10 mouse cellular contexts compared by ENCODE assay signal in genomic region chr15:101039651-101040050, GRCm38 (mm10). TPM values are rescaled to one million over a fixed set of nuclear protein-coding genes. Genes with fewer than 3 reads are reported as not detected.
DNase-seq lines count a peak whose midpoint lies in the region; ATAC-seq and TF ChIP-seq lines count a peak whose summit lies in the region.
"Had no signal": no experiment of that assay in that cellular context is flagged by ENCODE, and none has a peak within 500 bp of the region (broad histone marks: within the 10 kb centered on the region; RNA-seq: fewer than 3 reads in every experiment).

No protein-coding gene starts in this region.

- no peak for ATAC-seq in intestine, postnatal 0 days
- no peak for ATAC-seq in erythroid progenitor cell, adult 5-6 weeks (replicated peaks; ENCODE audit: low FRiP score, poor library complexity, severe bottlenecking)
- ATAC-seq: activated CD4-positive, CD25-positive, alpha-beta regulatory T cell, adult 4 months had no signal

- DNase-seq in kidney, adult 2 months: no peak
- DNase-seq in kidney, postnatal 25 days: no peak
- peak; percentile 33 for DNase-seq in thymus, postnatal 14 days
- no peak for DNase-seq in thymus, postnatal 0 days (ENCODE audit: low spot score)
- DNase-seq in frontal cortex, adult 2 months (ENCODE audit: extremely low spot score in 1 of 2, low spot score in 1 of 2): no peak

- no peaks in the 10 kb centered on the region for H3K9me3 ChIP-seq in intestine, postnatal 0 days (ENCODE audit: control insufficient read depth)

- TF ChIP-seq POLR2A in kidney, adult 2 months (IDR thresholded peaks at IDR 0.05; ENCODE audit: low read depth, low read length): no peak

- H3K36me3 ChIP-seq in kidney, adult 2 months (ENCODE audit: control insufficient read depth, insufficient read depth, low read length): no peaks in the 10 kb centered on the region
- H3K36me3 ChIP-seq in intestine, postnatal 0 days (ENCODE audit: control insufficient read depth, insufficient read depth): no peaks in the 10 kb centered on the region

- no peak overlapping the region for H3K27ac ChIP-seq in kidney, adult 2 months (ENCODE audit: insufficient read depth, low read depth, low read length)
- H3K27ac ChIP-seq in intestine, postnatal 0 days (ENCODE audit: low read depth, low read length): no peak overlapping the region

- no peak overlapping the region for H3K9ac ChIP-seq in intestine, postnatal 0 days (ENCODE audit: low read depth, low read length)

- WGBS in kidney, adult 2 months: 61% methylated on average over 17 of the region's 17 CpGs
- 54% methylated on average over 17 of the region's 17 CpGs for WGBS in intestine, postnatal 0 days

- TF ChIP-seq CTCF in kidney, adult 2 months (conservative IDR thresholded peaks at IDR 0.05; ENCODE audit: insufficient read depth, insufficient read length, low read depth, low read length): peak; percentile 47; the same call in 1 of the 2 replicates
- TF ChIP-seq CTCF in intestine, postnatal 0 days (IDR thresholded peaks at IDR 0.05; ENCODE audit: low read depth): peak; percentile 62

- no peaks in the 10 kb centered on the region for H3K4me1 ChIP-seq in kidney, adult 2 months (ENCODE audit: control insufficient read depth, insufficient read depth, low read length)
- no peaks in the 10 kb centered on the region for H3K4me1 ChIP-seq in intestine, postnatal 0 days (replicated peaks; ENCODE audit: control insufficient read depth, insufficient read depth, low read length)

- H3K4me2 ChIP-seq in intestine, postnatal 0 days (replicated peaks; ENCODE audit: low read depth): no peak overlapping the region

- H3K27me3 ChIP-seq in kidney, adult 2 months (replicated peaks; ENCODE audit: control insufficient read depth, insufficient read depth, low read length): no peaks in the 10 kb centered on the region
- peaks cover 43% of the 10 kb centered on the region for H3K27me3 ChIP-seq in intestine, postnatal 0 days (replicated peaks; ENCODE audit: control insufficient read depth, insufficient read depth, low read length)

- H3K4me3 ChIP-seq in kidney, adult 2 months (ENCODE audit: insufficient read depth, low read depth, low read length): no peak overlapping the region
- no peak overlapping the region for H3K4me3 ChIP-seq in intestine, postnatal 0 days (ENCODE audit: low read depth, low read length)
- H3K4me3 ChIP-seq: megakaryocyte, embryonic 14.5 days had no signal

RNA-seq across cellular contexts. Expression of gene Gm47841, which starts 7.5 kb away (rescaled TPM):
- polyA plus RNA-seq in kidney, adult 2 months (2012; rRNA removed): 0.23 TPM in 1 of 2 replicates, not detected in the other
- not detected in 2 replicates for polyA plus RNA-seq in thymus, postnatal 0 days (2015; fragmentation: Nextera tagmentation; extraction: Ambion mirVana)
- not detected in 2 replicates for polyA plus RNA-seq in intestine, postnatal 0 days (2015; fragmentation: Nextera tagmentation; extraction: Ambion mirVana)
- polyA plus RNA-seq in frontal cortex, adult 2 months (2012; rRNA removed): not detected in 2 replicates
- not detected in 2 replicates for total RNA-seq in erythroid progenitor cell, adult 5-6 weeks (2015; ENCODE audit: low replicate concordance)
- not detected in 2 replicates for total RNA-seq in erythroid progenitor cell, adult 5-6 weeks (2017; ENCODE audit: low replicate concordance)
- polyA plus RNA-seq: activated CD4-positive, CD25-positive, alpha-beta regulatory T cell, adult 4 months; gonadal fat pad, adult 2 months had no signal

RNA-seq across cellular contexts. Expression of gene Fignl2, which starts 38.7 kb away (rescaled TPM):
- polyA plus RNA-seq in kidney, adult 2 months (2012; rRNA removed): 8.6 and 9.6 TPM in 2 replicates
- 0.04 TPM in 2 replicates for polyA plus RNA-seq in thymus, postnatal 0 days (2015; fragmentation: Nextera tagmentation; extraction: Ambion mirVana)
- polyA plus RNA-seq in intestine, postnatal 0 days (2015; fragmentation: Nextera tagmentation; extraction: Ambion mirVana): 0.16 and 0.33 TPM in 2 replicates
- polyA plus RNA-seq in frontal cortex, adult 2 months (2012; rRNA removed): 1.2 and 1.3 TPM in 2 replicates
- total RNA-seq in erythroid progenitor cell, adult 5-6 weeks (2015; ENCODE audit: low replicate concordance): not detected in 2 replicates
- not detected in 2 replicates for total RNA-seq in erythroid progenitor cell, adult 5-6 weeks (2017; ENCODE audit: low replicate concordance)
- polyA plus RNA-seq: activated CD4-positive, CD25-positive, alpha-beta regulatory T cell, adult 4 months had no signal
